Mouse (Mus musculus) ES-CJ7 (cell line): ENCODE measurements around the gene Coq5.
A peak's percentile ranks its signal among the peaks of the same experiment; 100 is the strongest.

Experiments
- DNase-seq: peaks from one replicate; pipeline ENCODE4 v3.0.0; 2011; ENCODE audit warnings: low read depth, low spot score

The Coq5 gene

GRCm38 (mm10) chr5:115312816-115313667 lies 33.6 kb downstream of the Coq5 start:
- DNase-seq: no peak

GRCm38 (mm10) chr5:115313668-115313943 lies 34.1 kb downstream of the Coq5 start:
- peak; percentile 23 for DNase-seq

GRCm38 (mm10) chr5:115316968-115317644 lies 37.6 kb downstream of the Coq5 start:
- DNase-seq: peak; percentile 47

- DNase-seq: peak; percentile 92
These were observed 38.3 kb downstream of the Coq5 start for GRCm38 (mm10) chr5:115317645-115318328.

- DNase-seq: peak; percentile 78
These were observed 39.8 kb downstream of the Coq5 start for GRCm38 (mm10) chr5:115319004-115319940.

GRCm38 (mm10) chr5:115326256-115326831 lies 46.9 kb downstream of the Coq5 start:
- DNase-seq: no peak

- peak; percentile 93 for DNase-seq
These were observed 47.6 kb downstream of the Coq5 start, which contains the start of gene Srsf9 for GRCm38 (mm10) chr5:115326875-115327609. Srsf9 (plus strand) TSS chr5:115327177.

GRCm38 (mm10) chr5:115327610-115328548 lies 48.4 kb downstream of the Coq5 start:
- no peak for DNase-seq

GRCm38 (mm10) chr5:115330955-115331354 lies 51.5 kb downstream of the Coq5 start:
- DNase-seq: no peak

- DNase-seq: no peak
These were observed 54.2 kb downstream of the Coq5 start for GRCm38 (mm10) chr5:115333626-115334025.

GRCm38 (mm10) chr5:115340007-115340406 lies 60.5 kb downstream of the Coq5 start:
- DNase-seq: no peak

- DNase-seq: peak; percentile 87
These were observed 61.3 kb downstream of the Coq5 start, which contains the start of the genes Gatc and Triap1 for GRCm38 (mm10) chr5:115340577-115341313. Gatc (minus strand) TSS chr5:115341178. Triap1 (plus strand) TSS chr5:115341225.

GRCm38 (mm10) chr5:115341314-115342165 lies 62.1 kb downstream of the Coq5 start:
- DNase-seq: no peak
